Mouse (Mus musculus) megakaryocyte, embryonic 14.5 days (primary cell): Measurements from ENCODE around the gene Mllt10.

Source experiments
- FLI1 ChIP-seq: IDR thresholded peaks from 2 replicates; pipeline ENCODE4 v1.6.1; 2012; ENCODE audit warnings: low read length, inconsistent platforms, mixed read lengths
- GATA1 ChIP-seq: IDR thresholded peaks from 3 replicates; pipeline ENCODE4 v1.6.1; 2012; ENCODE audit warnings: mixed read lengths, low read length, inconsistent platforms, borderline replicate concordance

DNA sequence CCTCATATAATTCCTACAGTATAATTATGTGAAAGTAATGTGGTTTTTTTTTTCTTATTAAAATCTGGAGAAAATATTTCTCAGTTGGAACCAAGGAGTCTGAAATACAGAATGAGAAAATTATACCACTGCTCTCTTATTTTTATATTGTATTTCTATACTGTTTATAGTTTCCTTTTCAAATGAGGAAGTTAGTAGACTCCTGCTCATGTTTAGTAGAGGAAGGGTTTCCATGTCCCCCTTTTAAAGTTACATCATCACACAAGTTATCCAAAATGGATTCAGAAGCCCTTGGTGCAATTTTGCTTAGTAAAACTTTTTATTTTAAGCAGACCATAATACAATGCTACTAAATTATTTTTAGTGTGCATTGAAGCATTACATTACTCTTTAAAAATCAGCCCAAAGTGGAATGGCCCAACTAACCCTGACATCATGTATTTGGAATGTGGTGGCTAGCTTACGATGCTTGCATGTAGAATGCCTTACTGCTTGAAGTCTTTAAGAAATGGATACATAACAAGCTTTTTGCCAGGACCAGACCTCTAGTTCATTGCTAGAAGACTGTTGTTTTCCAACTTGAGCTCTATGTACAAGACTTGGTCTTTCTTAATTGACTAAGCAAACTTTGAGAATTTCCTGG lies 146.9 kb downstream of the Mllt10 start:
- TF ChIP-seq GATA1: no peak
- no peak for TF ChIP-seq FLI1
